Mouse (Mus musculus) embryonic fibroblast, embryonic 13.5 days (primary cell): Measurements from ENCODE around the gene Amotl1.

Source experiments
- CTCF ChIP-seq: IDR thresholded peaks from 2 replicates; pipeline ENCODE4 v1.5.1; 2011; ENCODE audit warnings: mild to moderate bottlenecking, control low read depth, low read length, moderate library complexity, borderline replicate concordance; ENCODE audit not compliant: insufficient read depth
- POLR2A ChIP-seq: IDR thresholded peaks from 2 replicates; pipeline ENCODE4 v1.6.1; 2011; ENCODE audit warnings: low read depth, mild to moderate bottlenecking, control low read depth, low read length, moderate library complexity

DNA sequence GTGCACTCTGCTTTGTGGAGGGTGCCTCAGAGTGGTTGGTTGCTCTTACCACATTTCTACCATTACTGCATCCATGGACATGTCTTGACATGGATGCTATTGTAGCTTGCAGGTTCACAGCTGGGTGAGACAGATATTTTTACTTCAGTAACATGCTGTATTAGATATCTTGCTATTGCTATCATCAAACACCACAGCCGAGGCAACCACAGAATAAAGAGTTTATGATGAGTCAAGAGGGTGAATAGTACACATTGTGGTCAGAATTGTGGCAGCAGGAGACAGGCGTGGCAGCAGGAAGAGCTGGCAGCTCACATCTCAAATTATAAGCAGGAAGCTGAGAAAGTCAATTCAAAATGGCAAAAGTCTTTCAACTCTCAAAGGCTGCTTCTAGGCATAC is 76.4 kb downstream of the Amotl1 start:
- TF ChIP-seq POLR2A: no peak
- no peak for TF ChIP-seq CTCF
